Mouse (Mus musculus): ENCODE data around the gene Notch4. TPM values are rescaled to one million over a fixed set of nuclear protein-coding genes. Genes with fewer than 3 reads are reported as not detected.

Notch4 gene
- total and polyA plus RNA-seq, 3 experiments, result 0.25 TPM; not detected in 2

DNA sequence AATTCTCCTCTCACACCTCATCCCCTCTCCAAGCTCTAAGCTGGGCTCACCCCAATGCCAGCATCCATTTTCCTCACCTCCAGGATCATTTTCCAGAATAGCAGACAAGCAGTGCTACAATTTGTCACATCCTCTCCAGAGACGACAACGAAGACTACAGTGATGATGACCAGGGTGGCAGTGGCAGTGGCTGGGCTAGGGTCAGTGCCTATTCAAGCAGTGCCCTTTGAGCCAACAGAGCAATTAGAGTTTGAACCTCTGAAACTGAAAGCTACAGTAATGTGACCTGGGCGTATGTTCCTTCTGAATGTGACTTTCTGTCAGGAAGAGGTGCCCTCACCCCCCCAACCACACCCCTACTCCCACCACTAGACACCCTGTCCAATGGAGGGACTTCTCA, 14.9 kb upstream of the Notch4 start:
- in situ Hi-C loops (cut with MboI; ENCODE audit: low pct_ligation_motif_present, low pct_unique_long_range_greater_than_20kb, low sequenced_read_pairs) (loop anchor here (10.0 kb wide), 1 partner anchor 124 kb away; no protein-coding TSS in a partner anchor), dilution Hi-C loops (cut with MboI; ENCODE audit: extremely low pct_ligation_motif_present, extremely low pct_unique_long_range_greater_than_20kb, low sequenced_read_pairs) (no loop called here)
- H3K27ac ChIP-seq (ENCODE audit: insufficient read depth, low read depth), result no peak overlapping the region
- H3K36me3 ChIP-seq (replicated peaks in 1 of 2; ENCODE audit: control insufficient read depth in 1 of 2, insufficient read depth in 1 of 2, low read length in 1 of 2), result peaks cover 12 to 44% of the 10 kb centered on the region in 2 experiments
- H3K4me3 ChIP-seq (replicated peaks in 1 of 3; ENCODE audit: low read depth in 2 of 3, low read length in 2 of 3, poor library complexity in 1 of 3), result no peak overlapping the region
- H3K4me2 ChIP-seq (ENCODE audit: insufficient read depth, low read depth, poor library complexity, severe bottlenecking), result no peak overlapping the region
- H3K9ac ChIP-seq (ENCODE audit: insufficient read depth, low read depth), result no peak overlapping the region
- peaks cover 0 to 7% of the 10 kb centered on the region in 2 experiments; a peak in 2 of 4 replicates for H3K4me1 ChIP-seq (ENCODE audit: control insufficient read depth in 1 of 2, insufficient read depth in 2 of 2)
- TF ChIP-seq KAT2A (IDR thresholded peaks at IDR 0.05; ENCODE audit: insufficient replicate concordance, low read length), result no peak
- TF ChIP-seq CTCF (conservative IDR thresholded peaks at IDR 0.05 in 1 of 2, IDR thresholded peaks at IDR 0.05 in 1 of 2; ENCODE audit: low read depth in 2 of 2, low read length in 2 of 2), result no peak
- no peak for TF ChIP-seq TCF12 (IDR thresholded peaks at IDR 0.05; ENCODE audit: low read depth, low read length)
- no peak for TF ChIP-seq TBP (conservative IDR thresholded peaks at IDR 0.05; ENCODE audit: low read depth, low read length)
- TF ChIP-seq ZKSCAN1 (IDR thresholded peaks at IDR 0.05; ENCODE audit: borderline replicate concordance, low read depth, low read length), result no peak
- no peak for TF ChIP-seq MEF2A (IDR thresholded peaks at IDR 0.05; ENCODE audit: borderline replicate concordance, low read depth, low read length)
- TF ChIP-seq BHLHE40 (IDR thresholded peaks at IDR 0.05; ENCODE audit: low read depth, low read length), result no peak
- no peak for TF ChIP-seq MYC (IDR thresholded peaks at IDR 0.05; ENCODE audit: low read depth, low read length)
- TF ChIP-seq ELF1 (IDR thresholded peaks at IDR 0.05; ENCODE audit: low read depth, low read length), result no peak
- TF ChIP-seq ZMIZ1 (IDR thresholded peaks at IDR 0.05; ENCODE audit: low read depth, low read length), result no peak
- no peak for TF ChIP-seq RCOR1 (conservative IDR thresholded peaks at IDR 0.05; ENCODE audit: low read depth, low read length)
- TF ChIP-seq USF2 (conservative IDR thresholded peaks at IDR 0.05; ENCODE audit: low read depth, low read length), result no peak
- TF ChIP-seq MAZ (IDR thresholded peaks at IDR 0.05; ENCODE audit: low read depth, low read length), result no peak
- no peak for TF ChIP-seq JUN (IDR thresholded peaks at IDR 0.05; ENCODE audit: insufficient read depth, low read depth, low read length)
- no peak for TF ChIP-seq CHD2 (IDR thresholded peaks at IDR 0.05; ENCODE audit: low read length)
- no peak for TF ChIP-seq EP300 (IDR thresholded peaks at IDR 0.05; ENCODE audit: low read length)
- no peaks in the 10 kb centered on the region for H3K9me3 ChIP-seq (replicated peaks; ENCODE audit: low read length)
- DNase-seq (ENCODE audit: extremely low read depth), result no peak
- H3K27me3 ChIP-seq (replicated peaks), result no peaks in the 10 kb centered on the region
- H3K79me2 ChIP-seq (replicated peaks; ENCODE audit: control insufficient read depth, extremely low read depth, insufficient read depth, poor library complexity, severe bottlenecking), result no peaks in the 10 kb centered on the region

DNA sequence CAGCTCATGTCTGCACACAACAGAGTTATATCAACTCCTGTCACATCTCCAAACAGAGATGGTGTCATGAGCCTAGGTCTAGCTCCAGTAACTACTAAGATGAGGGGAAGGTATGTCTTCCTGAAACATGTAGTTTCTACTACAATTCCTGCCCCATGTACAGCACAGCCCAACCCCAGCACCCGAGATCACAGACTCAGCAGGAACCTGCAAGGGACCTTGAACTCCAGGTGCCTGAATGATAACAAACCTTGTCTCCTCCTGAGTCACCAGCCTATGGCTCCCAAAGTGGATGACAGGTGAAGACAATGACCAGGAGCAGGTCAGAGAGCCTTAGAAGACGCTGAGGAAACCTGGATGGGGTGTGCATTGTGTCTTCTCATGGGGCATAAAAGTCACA, 14.2 kb upstream of the Notch4 start:
- Histone ChIP-seq H3K9me3 (replicated peaks; ENCODE audit: low read length) (no peaks in the 10 kb centered on the region), H3K27ac (ENCODE audit: insufficient read depth, low read depth) (no peak overlapping the region), H3K4me2 (ENCODE audit: insufficient read depth, low read depth, poor library complexity, severe bottlenecking) (no peak overlapping the region), H3K27me3 (replicated peaks) (no peaks in the 10 kb centered on the region), H3K79me2 (replicated peaks; ENCODE audit: control insufficient read depth, extremely low read depth, insufficient read depth, poor library complexity, severe bottlenecking) (no peaks in the 10 kb centered on the region), H3K4me1 (ENCODE audit: control insufficient read depth in 1 of 2, insufficient read depth in 2 of 2) (peaks cover 0 to 7% of the 10 kb centered on the region in 2 experiments; a peak in 2 of 4 replicates), H3K4me3 (replicated peaks in 1 of 3; ENCODE audit: low read depth in 2 of 3, low read length in 2 of 3, poor library complexity in 1 of 3) (no peak overlapping the region), H3K9ac (ENCODE audit: insufficient read depth, low read depth) (no peak overlapping the region), H3K36me3 (replicated peaks in 1 of 2; ENCODE audit: control insufficient read depth in 1 of 2, insufficient read depth in 1 of 2, low read length in 1 of 2) (peaks cover 12 to 50% of the 10 kb centered on the region in 2 experiments)
- dilution Hi-C loops (cut with MboI; ENCODE audit: extremely low pct_ligation_motif_present, extremely low pct_unique_long_range_greater_than_20kb, low sequenced_read_pairs) (no loop called here), in situ Hi-C loops (cut with MboI; ENCODE audit: low pct_ligation_motif_present, low pct_unique_long_range_greater_than_20kb, low sequenced_read_pairs) (loop anchor here (10.0 kb wide), 3 partner anchors 105 to 305 kb away; no protein-coding TSS in a partner anchor)
- no peak for TF ChIP-seq USF2 (conservative IDR thresholded peaks at IDR 0.05; ENCODE audit: low read depth, low read length)
- TF ChIP-seq SIN3A (IDR thresholded peaks at IDR 0.05; ENCODE audit: low read length), result no peak
- no peak for TF ChIP-seq E2F4 (IDR thresholded peaks at IDR 0.05; ENCODE audit: insufficient replicate concordance, low read depth, low read length)
- TF ChIP-seq ETS1 (conservative IDR thresholded peaks at IDR 0.05; ENCODE audit: low read depth, low read length), result no peak
- TF ChIP-seq RCOR1 (conservative IDR thresholded peaks at IDR 0.05; ENCODE audit: low read depth, low read length), result no peak
- TF ChIP-seq BHLHE40 (IDR thresholded peaks at IDR 0.05; ENCODE audit: low read depth, low read length), result no peak
- TF ChIP-seq CHD1 (IDR thresholded peaks at IDR 0.05; ENCODE audit: low read depth, low read length), result no peak
- TF ChIP-seq IRF4 (IDR thresholded peaks at IDR 0.05; ENCODE audit: low read depth, low read length), result no peak
- no peak for DNase-seq (ENCODE audit: extremely low read depth)
